Mouse (Mus musculus) embryonic facial prominence, embryonic 14.5 days (tissue): Measurements from ENCODE around the gene Mipol1. TPM values are rescaled to one million over a fixed set of nuclear protein-coding genes. Genes with fewer than 3 reads are reported as not detected.

Source experiments
- ATAC-seq: fragments of 200-750 bp; cut with Nextera tagmentation; 2 replicates; pipeline ENCODE4 v1.8.0; 2017; ENCODE audit warnings: low read depth, moderate number of reproducible peaks, moderate TSS enrichment
- DNase-seq: peaks from one replicate; pipeline ENCODE4 v3.0.0-alpha.2; 2015; ENCODE audit warnings: low spot score
- H3K27ac ChIP-seq: fragments of 300-500 bp; sonication (generic); replicated peaks from 2 replicates; pipeline ENCODE4 v1.5.1; 2014; ENCODE audit warnings: low read depth, mild to moderate bottlenecking, low read length, moderate library complexity
- H3K27me3 ChIP-seq: fragments of 300-500 bp; sonication (generic); replicated peaks from 2 replicates; pipeline ENCODE4 v1.6.1; 2014; ENCODE audit warnings: low read length; ENCODE audit not compliant: control insufficient read depth, insufficient read depth
- H3K36me3 ChIP-seq: fragments of 300-500 bp; sonication (generic); 2 replicates; pipeline ENCODE4 v1.6.1; 2014; ENCODE audit warnings: low read length, mixed read lengths; ENCODE audit not compliant: control insufficient read depth, insufficient read depth
- H3K4me1 ChIP-seq: fragments of 300-500 bp; sonication (generic); 2 replicates; pipeline ENCODE4 v1.6.1; 2014; ENCODE audit warnings: antibody characterized with exemption, low read length; ENCODE audit not compliant: control insufficient read depth, insufficient read depth
- H3K4me2 ChIP-seq: fragments of 300-500 bp; sonication (generic); 2 replicates; pipeline ENCODE4 v1.6.1; 2014; ENCODE audit warnings: low read depth, mild to moderate bottlenecking, low read length, moderate library complexity, mixed read lengths
- H3K4me3 ChIP-seq: fragments of 300-500 bp; sonication (generic); 2 replicates; pipeline ENCODE4 v1.5.1; 2014; ENCODE audit warnings: low read depth, mild to moderate bottlenecking, low read length
- H3K9ac ChIP-seq: fragments of 300-500 bp; sonication (generic); 2 replicates; pipeline ENCODE4 v1.6.1; 2014; ENCODE audit warnings: low read depth, mild to moderate bottlenecking, low read length, moderate library complexity, mixed read lengths
- H3K9me3 ChIP-seq: fragments of 300-500 bp; sonication (generic); 2 replicates; pipeline ENCODE4 v1.6.1; 2016; ENCODE audit warnings: low read length; ENCODE audit not compliant: control insufficient read depth
- WGBS: fragments of 180-500 bp; shearing (Covaris S2); extraction: QIAGEN DNeasy Blood & Tissue Kit; methylation state at CpG from one replicate; pipeline ENCODE4 v1.1.7; 2014; 5-methylcytosine and 5-hydroxymethylcytosine counted together
- polyA plus RNA-seq: library from polyadenylated mRNA; unstranded; fragments of >200 nt; fragmentation: Nextera tagmentation; extraction: Ambion mirVana; gene quantifications from 2 replicates; pipeline ENCODE4 v1.2.1, GENCODE M21; 2014

Gene Mipol1
- polyA plus RNA-seq, 1 experiment from 2014 or later, result 6.9 TPM

- 68% methylated on average over 5 of the region's 5 CpGs for WGBS
- no peaks in the 10 kb centered on the region for H3K36me3 ChIP-seq
- H3K27ac ChIP-seq, result no peak overlapping the region
- H3K9me3 ChIP-seq, result no peaks in the 10 kb centered on the region
- no peaks in the 10 kb centered on the region for H3K4me1 ChIP-seq
- H3K4me2 ChIP-seq, result no peak overlapping the region
- DNase-seq (no peak), ATAC-seq (no peak)
- no peak overlapping the region for H3K4me3 ChIP-seq
- no peak overlapping the region for H3K9ac ChIP-seq
- H3K27me3 ChIP-seq, result no peaks in the 10 kb centered on the region
These were observed 55.3 kb downstream of the Mipol1 start for GRCm38 (mm10) chr12:57285303-57286059.

GRCm38 (mm10) chr12:57307337-57307736, 77.1 kb downstream of the Mipol1 start:
- no peak overlapping the region for H3K4me2 ChIP-seq
- H3K4me3 ChIP-seq, result no peak overlapping the region
- WGBS, result 90% methylated on average over 4 of the region's 4 CpGs
- no peaks in the 10 kb centered on the region for H3K4me1 ChIP-seq
- H3K27me3 ChIP-seq, result no peaks in the 10 kb centered on the region
- no peak overlapping the region for H3K9ac ChIP-seq
- DNase-seq (peak; percentile 3), ATAC-seq (no peak)
- H3K36me3 ChIP-seq, result no peaks in the 10 kb centered on the region
- H3K27ac ChIP-seq, result no peak overlapping the region
- no peaks in the 10 kb centered on the region for H3K9me3 ChIP-seq

- no peak for ATAC-seq
- Histone ChIP-seq H3K4me3 (no peak overlapping the region), H3K4me2 (no peak overlapping the region), H3K27ac (no peak overlapping the region), H3K36me3 (no peaks in the 10 kb centered on the region), H3K4me1 (no peaks in the 10 kb centered on the region), H3K27me3 (no peaks in the 10 kb centered on the region), H3K9me3 (no peaks in the 10 kb centered on the region), H3K9ac (no peak overlapping the region)
- DNase-seq, result no peak
- 86% methylated on average over 1 of the region's 1 CpGs for WGBS
These were observed 77.5 kb downstream of the Mipol1 start for GRCm38 (mm10) chr12:57307748-57308147.

GRCm38 (mm10) chr12:57339053-57339452, 108.8 kb downstream of the Mipol1 start:
- WGBS, result 88% methylated on average over 1 of the region's 1 CpGs
- H3K27me3 ChIP-seq, result no peaks in the 10 kb centered on the region
- H3K9me3 ChIP-seq, result peaks cover 6% of the 10 kb centered on the region; the same call in 1 of the 2 replicates
- DNase-seq, result no peak
- no peak overlapping the region for H3K4me2 ChIP-seq
- H3K36me3 ChIP-seq, result no peaks in the 10 kb centered on the region
- H3K9ac ChIP-seq, result no peak overlapping the region
- no peak overlapping the region for H3K27ac ChIP-seq
- ATAC-seq, result no peak
- H3K4me1 ChIP-seq, result no peaks in the 10 kb centered on the region
- no peak overlapping the region for H3K4me3 ChIP-seq

- H3K27me3 ChIP-seq, result no peaks in the 10 kb centered on the region
- H3K9ac ChIP-seq, result no peak overlapping the region
- no peak overlapping the region for H3K4me2 ChIP-seq
- no peaks in the 10 kb centered on the region for H3K4me1 ChIP-seq
- ATAC-seq (no peak), DNase-seq (no peak)
- H3K27ac ChIP-seq, result no peak overlapping the region
- no peaks in the 10 kb centered on the region for H3K36me3 ChIP-seq
- no peak overlapping the region for H3K4me3 ChIP-seq
- 72% methylated on average over 2 of the region's 2 CpGs for WGBS
- H3K9me3 ChIP-seq, result peaks cover 6% of the 10 kb centered on the region; the same call in 1 of the 2 replicates
These were observed 109.9 kb downstream of the Mipol1 start for GRCm38 (mm10) chr12:57340111-57340510.

- no peak overlapping the region for H3K4me2 ChIP-seq
- H3K4me3 ChIP-seq, result no peak overlapping the region
- H3K9me3 ChIP-seq, result no peaks in the 10 kb centered on the region
- H3K27me3 ChIP-seq, result no peaks in the 10 kb centered on the region
- DNase-seq (no peak), ATAC-seq (no peak)
- H3K36me3 ChIP-seq, result no peaks in the 10 kb centered on the region
- no peaks in the 10 kb centered on the region for H3K4me1 ChIP-seq
- WGBS, result 81% methylated on average over 2 of the region's 2 CpGs
- H3K27ac ChIP-seq, result no peak overlapping the region
- H3K9ac ChIP-seq, result no peak overlapping the region
These were observed 132.5 kb downstream of the Mipol1 start for GRCm38 (mm10) chr12:57362732-57363131.

GRCm38 (mm10) chr12:57364027-57364426, 133.8 kb downstream of the Mipol1 start:
- no peak overlapping the region for H3K4me2 ChIP-seq
- H3K27ac ChIP-seq, result no peak overlapping the region
- H3K4me1 ChIP-seq, result no peaks in the 10 kb centered on the region
- no peaks in the 10 kb centered on the region for H3K27me3 ChIP-seq
- WGBS, result 61% methylated on average over 7 of the region's 7 CpGs
- no peaks in the 10 kb centered on the region for H3K36me3 ChIP-seq
- ATAC-seq (no peak), DNase-seq (no peak)
- H3K4me3 ChIP-seq, result no peak overlapping the region
- H3K9me3 ChIP-seq, result no peaks in the 10 kb centered on the region
- H3K9ac ChIP-seq, result no peak overlapping the region

- DNase-seq (no peak), ATAC-seq (no peak)
- H3K4me2 ChIP-seq, result no peak overlapping the region
- H3K36me3 ChIP-seq, result no peaks in the 10 kb centered on the region
- H3K27ac ChIP-seq, result no peak overlapping the region
- 90% methylated on average over 2 of the region's 3 CpGs for WGBS
- H3K4me1 ChIP-seq, result no peaks in the 10 kb centered on the region
- H3K27me3 ChIP-seq, result no peaks in the 10 kb centered on the region
- no peaks in the 10 kb centered on the region for H3K9me3 ChIP-seq
- H3K9ac ChIP-seq, result no peak overlapping the region
- no peak overlapping the region for H3K4me3 ChIP-seq
These were observed 141.7 kb downstream of the Mipol1 start for GRCm38 (mm10) chr12:57371790-57372547.
